Mouse (Mus musculus) forebrain, embryonic 12.5 days (tissue): ENCODE results near the gene Slfnl1. TPM values are rescaled to one million over a fixed set of nuclear protein-coding genes. Genes with fewer than 3 reads are reported as not detected.

ENCODE experiments used
- ATAC-seq: fragments of 200-750 bp; cut with Nextera tagmentation; 2 replicates; pipeline ENCODE4 v1.8.0; 2017; ENCODE audit warnings: moderate TSS enrichment; ENCODE audit not compliant: low FRiP score
- H3K27ac ChIP-seq: fragments of 300-500 bp; sonication (generic); 2 replicates; pipeline ENCODE4 v1.5.1; 2016; ENCODE audit warnings: mild to moderate bottlenecking
- H3K27me3 ChIP-seq: fragments of 300-500 bp; sonication (generic); 2 replicates; pipeline ENCODE4 v1.6.1; 2016; ENCODE audit warnings: mild to moderate bottlenecking
- H3K36me3 ChIP-seq: fragments of 300-500 bp; sonication (generic); replicated peaks from 2 replicates; pipeline ENCODE4 v1.6.1; 2016; ENCODE audit warnings: mild to moderate bottlenecking
- H3K4me1 ChIP-seq: fragments of 300-500 bp; sonication (generic); 2 replicates; pipeline ENCODE4 v1.6.1; 2016
- H3K4me2 ChIP-seq: fragments of 300-500 bp; sonication (generic); 2 replicates; pipeline ENCODE4 v1.6.1; 2016; ENCODE audit warnings: mild to moderate bottlenecking, moderate library complexity
- H3K4me3 ChIP-seq: fragments of 300-500 bp; sonication (generic); replicated peaks from 2 replicates; pipeline ENCODE4 v1.5.1; 2016; ENCODE audit warnings: mild to moderate bottlenecking
- H3K9ac ChIP-seq: fragments of 300-500 bp; sonication (generic); 2 replicates; pipeline ENCODE4 v1.6.1; 2016; ENCODE audit warnings: mild to moderate bottlenecking
- H3K9me3 ChIP-seq: fragments of 300-500 bp; sonication (generic); 2 replicates; pipeline ENCODE4 v1.6.1; 2016
- WGBS: fragments of 180-500 bp; shearing (Covaris S2); methylation state at CpG from one replicate; pipeline ENCODE4 v1.1.7; 2016; 5-methylcytosine and 5-hydroxymethylcytosine counted together
- polyA plus RNA-seq: library from polyadenylated mRNA; unstranded; fragments of >200 nt; fragmentation: Nextera tagmentation; extraction: Ambion mirVana; gene quantifications from 2 replicates; pipeline ENCODE4 v1.2.1, GENCODE M21; 2016

Slfnl1 gene
- not detected in 2 replicates for polyA plus RNA-seq

GRCm38 (mm10) chr4:120531986-120532385 lies at the start of gene Slfnl1:
Gene Slfnl1 (plus strand): TSS chr4:120532231.
- no peak within 1 kb of the TSS for H3K4me2 ChIP-seq
- peaks cover 49% of the 10 kb centered on the region for H3K36me3 ChIP-seq
- no peak within 1 kb of the TSS for H3K4me3 ChIP-seq
- 87% methylated on average over 6 of the region's 6 CpGs for WGBS
- no peak for ATAC-seq
- H3K4me1 ChIP-seq, result no peaks in the 10 kb centered on the region
- H3K9ac ChIP-seq, result no peak within 1 kb of the TSS
- H3K9me3 ChIP-seq, result no peaks in the 10 kb centered on the region
- H3K27me3 ChIP-seq, result no peaks in the 10 kb centered on the region
- no peak within 1 kb of the TSS for H3K27ac ChIP-seq

DNA sequence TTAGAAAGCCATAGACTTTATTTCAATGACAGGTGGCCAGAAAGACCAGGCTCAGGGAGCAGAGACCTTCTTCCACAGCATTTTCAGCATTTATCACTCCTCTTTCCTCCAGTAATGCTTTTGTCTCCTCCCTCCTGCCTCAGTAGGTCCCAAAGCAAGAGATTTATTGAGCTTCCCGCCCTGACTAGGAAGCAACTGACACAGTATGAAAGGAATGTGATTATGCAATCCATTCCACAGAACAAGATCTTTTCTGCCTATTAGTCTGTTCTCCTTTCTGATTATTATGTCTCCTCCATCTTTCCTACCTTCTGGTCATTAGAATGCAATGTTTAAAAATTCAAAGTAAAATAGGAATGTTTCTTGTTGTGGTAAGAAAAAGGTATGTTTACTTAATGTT lies 44.3 kb upstream of the Slfnl1 start:
- H3K9ac ChIP-seq, result no peak overlapping the region
- no peaks in the 10 kb centered on the region for H3K9me3 ChIP-seq
- H3K27me3 ChIP-seq, result no peaks in the 10 kb centered on the region
- no peak overlapping the region for H3K4me2 ChIP-seq
- 50% methylated on average over 1 of the region's 1 CpGs for WGBS
- no peak for ATAC-seq
- no peak overlapping the region for H3K4me3 ChIP-seq
- H3K36me3 ChIP-seq, result peaks cover 16% of the 10 kb centered on the region
- H3K27ac ChIP-seq, result no peak overlapping the region
- no peaks in the 10 kb centered on the region for H3K4me1 ChIP-seq

GRCm38 (mm10) chr4:120506955-120507354 lies 25.1 kb upstream of the Slfnl1 start:
- H3K36me3 ChIP-seq, result peaks cover 32% of the 10 kb centered on the region
- no peak overlapping the region for H3K27ac ChIP-seq
- no peak overlapping the region for H3K4me2 ChIP-seq
- H3K9me3 ChIP-seq, result 0 out of 2 replicates have a peak, but pooled peaks cover 4% of the 10 kb centered on the region
- no peak overlapping the region for H3K4me3 ChIP-seq
- no peak overlapping the region for H3K9ac ChIP-seq
- WGBS, result 87% methylated on average over 1 of the region's 1 CpGs
- H3K4me1 ChIP-seq, result no peaks in the 10 kb centered on the region
- no peaks in the 10 kb centered on the region for H3K27me3 ChIP-seq
- ATAC-seq, result no peak

GRCm38 (mm10) chr4:120511203-120511602 lies 20.8 kb upstream of the Slfnl1 start:
- H3K9ac ChIP-seq, result no peak overlapping the region
- 0 out of 2 replicates have a peak, but pooled peaks cover 4% of the 10 kb centered on the region for H3K9me3 ChIP-seq
- H3K4me3 ChIP-seq, result no peak overlapping the region
- H3K36me3 ChIP-seq, result peaks cover 49% of the 10 kb centered on the region
- H3K4me2 ChIP-seq, result no peak overlapping the region
- WGBS, result 96% methylated on average over 4 of the region's 4 CpGs
- no peaks in the 10 kb centered on the region for H3K4me1 ChIP-seq
- ATAC-seq, result no peak
- H3K27me3 ChIP-seq, result no peaks in the 10 kb centered on the region
- no peak overlapping the region for H3K27ac ChIP-seq

DNA sequence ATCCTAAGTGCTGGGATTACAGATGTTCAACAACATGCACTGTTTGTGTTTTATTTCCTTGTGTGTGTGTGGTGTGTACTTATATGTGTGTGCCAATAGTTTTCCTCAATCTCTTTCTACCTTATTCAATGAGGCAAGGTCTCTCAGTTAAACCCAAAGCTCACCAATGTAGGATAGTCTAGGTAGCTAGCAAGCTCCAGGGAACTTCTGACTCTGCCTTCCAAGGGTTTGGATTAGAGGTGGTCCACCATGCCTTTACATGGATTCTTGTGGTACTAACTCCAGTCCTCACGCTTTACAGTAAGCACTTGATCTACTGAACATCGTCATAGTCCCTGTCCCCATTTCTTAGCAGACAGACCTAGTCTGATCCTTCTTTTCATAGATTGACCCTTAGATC lies 17.7 kb upstream of the Slfnl1 start:
- Histone ChIP-seq H3K9me3 (0 out of 2 replicates have a peak, but pooled peaks cover 1% of the 10 kb centered on the region), H3K9ac (no peak overlapping the region), H3K27me3 (no peaks in the 10 kb centered on the region), H3K4me3 (no peak overlapping the region), H3K4me1 (no peaks in the 10 kb centered on the region), H3K36me3 (peaks cover 50% of the 10 kb centered on the region), H3K27ac (no peak overlapping the region), H3K4me2 (no peak overlapping the region)
- WGBS, result 99% methylated on average over 2 of the region's 2 CpGs
- ATAC-seq, result no peak

DNA sequence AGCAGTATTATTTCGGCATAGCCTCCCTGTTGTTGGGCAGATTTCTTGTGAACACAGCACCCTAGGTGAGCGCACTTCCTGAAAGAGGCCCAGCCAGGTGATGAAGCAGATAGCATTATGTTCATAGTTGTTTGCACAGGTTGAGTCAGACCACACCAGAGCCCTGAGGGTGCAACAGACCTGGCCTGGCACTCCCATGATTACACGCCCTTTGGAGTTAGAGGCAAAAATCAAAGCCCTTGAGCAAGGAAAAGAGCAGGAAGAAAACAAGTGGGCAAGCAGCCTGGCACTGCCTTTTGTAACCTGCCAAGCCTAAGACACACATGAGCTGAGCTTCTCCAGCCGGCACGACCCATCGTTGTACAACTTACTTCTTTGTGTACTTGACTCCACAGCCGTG lies 15.5 kb upstream of the Slfnl1 start:
- 95% methylated on average over 7 of the region's 7 CpGs for WGBS
- no peaks in the 10 kb centered on the region for H3K4me1 ChIP-seq
- ATAC-seq, result no peak
- H3K4me3 ChIP-seq, result no peak overlapping the region
- H3K36me3 ChIP-seq, result peaks cover 57% of the 10 kb centered on the region
- no peak overlapping the region for H3K27ac ChIP-seq
- H3K9me3 ChIP-seq, result no peaks in the 10 kb centered on the region
- H3K9ac ChIP-seq, result no peak overlapping the region
- H3K4me2 ChIP-seq, result no peak overlapping the region
- no peaks in the 10 kb centered on the region for H3K27me3 ChIP-seq

GRCm38 (mm10) chr4:120516907-120517306 lies 15.1 kb upstream of the Slfnl1 start:
- Histone ChIP-seq H3K4me3 (no peak overlapping the region), H3K9ac (no peak overlapping the region), H3K4me2 (no peak overlapping the region), H3K4me1 (no peaks in the 10 kb centered on the region), H3K27me3 (no peaks in the 10 kb centered on the region), H3K9me3 (no peaks in the 10 kb centered on the region), H3K27ac (no peak overlapping the region), H3K36me3 (peaks cover 62% of the 10 kb centered on the region)
- WGBS, result 94% methylated on average over 7 of the region's 7 CpGs
- ATAC-seq, result no peak

DNA sequence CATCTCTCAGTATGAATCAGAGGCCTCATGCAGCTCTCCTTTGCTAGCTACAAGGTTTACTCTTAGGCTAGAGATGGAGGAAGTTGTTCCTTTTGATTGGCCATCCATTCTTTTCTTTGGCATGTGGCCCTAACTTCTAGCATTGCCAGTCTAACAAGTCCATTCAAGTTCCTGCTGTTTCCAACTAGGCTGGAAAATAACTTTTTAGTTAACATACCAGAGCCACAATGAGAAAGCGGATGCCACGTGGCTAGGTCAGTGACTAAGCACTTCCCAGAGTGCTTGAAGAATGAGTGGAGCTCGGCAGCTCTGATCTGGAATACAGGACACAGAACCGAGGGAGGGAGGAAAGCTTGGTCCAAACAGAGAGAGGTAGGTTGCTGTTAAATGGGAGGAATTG lies 14.7 kb upstream of the Slfnl1 start:
- Histone ChIP-seq H3K4me1 (no peaks in the 10 kb centered on the region), H3K4me2 (no peak overlapping the region), H3K27ac (no peak overlapping the region), H3K27me3 (no peaks in the 10 kb centered on the region), H3K9ac (no peak overlapping the region), H3K9me3 (no peaks in the 10 kb centered on the region), H3K36me3 (peaks cover 65% of the 10 kb centered on the region), H3K4me3 (no peak overlapping the region)
- 82% methylated on average over 4 of the region's 4 CpGs for WGBS
- no peak for ATAC-seq

DNA sequence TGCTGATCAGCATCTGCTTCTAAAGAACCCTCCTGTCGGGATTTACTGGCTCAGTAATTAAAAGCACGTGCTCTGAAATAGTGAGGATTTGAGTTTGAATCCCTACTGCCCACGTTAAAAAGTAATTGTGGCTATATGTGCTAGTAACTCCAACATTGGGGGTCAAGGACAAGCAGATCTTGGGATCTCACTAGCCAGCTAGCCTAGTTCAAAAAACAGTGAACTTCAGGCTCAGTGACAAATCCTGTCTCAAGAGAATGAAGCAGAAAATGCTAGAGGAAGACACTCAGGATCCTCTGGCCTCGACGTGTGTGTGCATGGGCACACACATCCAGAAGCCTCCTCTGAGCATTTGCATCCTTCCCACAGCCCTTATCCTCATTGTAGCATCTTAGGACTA lies 10.3 kb upstream of the Slfnl1 start:
- H3K9ac ChIP-seq, result no peak overlapping the region
- H3K36me3 ChIP-seq, result peaks cover 83% of the 10 kb centered on the region
- no peak for ATAC-seq
- no peak overlapping the region for H3K4me3 ChIP-seq
- H3K27me3 ChIP-seq, result no peaks in the 10 kb centered on the region
- H3K4me2 ChIP-seq, result no peak overlapping the region
- H3K4me1 ChIP-seq, result no peaks in the 10 kb centered on the region
- H3K9me3 ChIP-seq, result no peaks in the 10 kb centered on the region
- 72% methylated on average over 5 of the region's 5 CpGs for WGBS
- H3K27ac ChIP-seq, result no peak overlapping the region

- H3K4me3 ChIP-seq, result no peak overlapping the region
- H3K4me2 ChIP-seq, result no peak overlapping the region
- no peak for ATAC-seq
- H3K36me3 ChIP-seq, result peaks cover 79% of the 10 kb centered on the region
- WGBS, result 87% methylated on average over 4 of the region's 4 CpGs
- H3K4me1 ChIP-seq, result no peaks in the 10 kb centered on the region
- H3K27me3 ChIP-seq, result no peaks in the 10 kb centered on the region
- no peak overlapping the region for H3K9ac ChIP-seq
- no peak overlapping the region for H3K27ac ChIP-seq
- H3K9me3 ChIP-seq, result no peaks in the 10 kb centered on the region
Measured at GRCm38 (mm10) chr4:120522351-120522750, 9.7 kb upstream of the Slfnl1 start.

- Histone ChIP-seq H3K27ac (no peak overlapping the region), H3K9ac (no peak overlapping the region), H3K27me3 (no peaks in the 10 kb centered on the region), H3K9me3 (no peaks in the 10 kb centered on the region), H3K4me2 (no peak overlapping the region), H3K4me3 (no peak overlapping the region), H3K4me1 (no peaks in the 10 kb centered on the region), H3K36me3 (peaks cover 78% of the 10 kb centered on the region)
- no peak for ATAC-seq
- WGBS, result 94% methylated on average over 3 of the region's 3 CpGs
Measured at GRCm38 (mm10) chr4:120523092-120523491, 8.9 kb upstream of the Slfnl1 start.

- Histone ChIP-seq H3K9me3 (no peaks in the 10 kb centered on the region), H3K4me3 (no peak overlapping the region), H3K27me3 (no peaks in the 10 kb centered on the region), H3K36me3 (peaks cover 76% of the 10 kb centered on the region), H3K4me2 (no peak overlapping the region), H3K9ac (no peak overlapping the region), H3K27ac (no peak overlapping the region), H3K4me1 (no peaks in the 10 kb centered on the region)
- no peak for ATAC-seq
- 78% methylated on average over 9 of the region's 9 CpGs for WGBS
Measured at GRCm38 (mm10) chr4:120528171-120528570, 3.9 kb upstream of the Slfnl1 start.

DNA sequence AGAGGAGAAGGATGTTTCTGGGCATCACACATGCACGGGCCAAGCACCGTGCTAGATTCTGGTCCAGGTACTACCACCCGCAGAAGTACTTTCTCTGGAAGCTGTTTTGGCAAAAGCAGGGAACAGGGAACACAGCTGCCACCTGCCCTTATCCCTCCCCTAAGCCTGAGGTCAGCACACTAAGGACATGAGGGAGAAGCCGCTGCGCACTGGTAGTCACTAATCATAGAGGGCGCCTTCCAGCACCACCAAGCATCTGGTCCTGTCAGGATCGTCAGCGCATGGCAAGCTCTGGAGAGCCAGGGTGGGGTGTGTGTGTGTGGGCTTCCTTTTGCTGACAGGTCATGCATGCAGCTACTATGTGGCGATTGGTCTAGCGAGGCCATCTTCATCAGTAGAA lies 6.6 kb downstream of the Slfnl1 start:
- Histone ChIP-seq H3K27ac (no peak overlapping the region), H3K4me2 (no peak overlapping the region), H3K36me3 (peaks cover 63% of the 10 kb centered on the region), H3K4me1 (no peaks in the 10 kb centered on the region), H3K9ac (no peak overlapping the region), H3K4me3 (no peak overlapping the region), H3K9me3 (no peaks in the 10 kb centered on the region; the same call in 1 of the 2 replicates), H3K27me3 (no peaks in the 10 kb centered on the region)
- no peak for ATAC-seq
- WGBS, result 97% methylated on average over 10 of the region's 10 CpGs
